Mouse (Mus musculus) lung, adult 2 months (tissue): ENCODE data around the gene Lsr. TPM values are rescaled to one million over a fixed set of nuclear protein-coding genes. Genes with fewer than 3 reads are reported as not detected.

Experiments used
- DNase-seq: peaks from one replicate; pipeline ENCODE4 v3.0.0; 2022
- H3K4me1 ChIP-seq: fragments of 200-500 bp; 2 replicates; pipeline ENCODE4 v1.6.1; 2011; ENCODE audit warnings: low read length; ENCODE audit not compliant: control insufficient read depth, insufficient read depth
- H3K4me3 ChIP-seq: fragments of 200-500 bp; replicated peaks from 2 replicates; pipeline ENCODE3; 2011; ENCODE audit warnings: low read depth, mild to moderate bottlenecking, control low read depth, low read length; ENCODE audit errors: extremely low read depth
- CTCF ChIP-seq: fragments of 200-500 bp; IDR thresholded peaks from 2 replicates; pipeline ENCODE4 v1.5.1; 2011; ENCODE audit warnings: mild to moderate bottlenecking, low read length, control low read depth; ENCODE audit not compliant: insufficient read depth
- POLR2A ChIP-seq: fragments of 200-500 bp; IDR thresholded peaks from 2 replicates; pipeline ENCODE4 v1.6.1; 2011; ENCODE audit warnings: low read depth, mild to moderate bottlenecking, control low read depth, low read length, borderline replicate concordance; ENCODE audit errors: extremely low read depth
- WGBS: fragments of 180-500 bp; shearing (Covaris S2); methylation state at CpG from one replicate; pipeline ENCODE4 v1.1.7; 2018; 5-methylcytosine and 5-hydroxymethylcytosine counted together
- polyA plus RNA-seq: library from polyadenylated mRNA; depleted of rRNA; stranded (reverse); fragments of >200 nt; gene quantifications from 2 replicates; pipeline ENCODE4 v1.2.3, GENCODE M21; 2012; rRNA removed

The Lsr gene
- polyA plus RNA-seq, result 93.0 and 116 TPM in 2 replicates

GRCm38 (mm10) chr7:30973251-30973500 is at the start of gene Lsr:
Lsr (minus strand) TSS chr7:30973464.
- 1% methylated on average over 19 of the region's 19 CpGs for WGBS
- DNase-seq, result no peak
- no peaks in the 10 kb centered on the region for H3K4me1 ChIP-seq
- peak within 1 kb of the TSS; percentile 74 for H3K4me3 ChIP-seq
- no peak for TF ChIP-seq CTCF
- 0 out of 2 replicates have a peak, but pooled peaks have one; percentile 52 for TF ChIP-seq POLR2A

- H3K4me3 ChIP-seq, result no peak overlapping the region
- TF ChIP-seq CTCF (no peak), POLR2A (no peak)
- WGBS, result 36% methylated on average over 10 of the region's 10 CpGs
- no peak for DNase-seq
- no peaks in the 10 kb centered on the region for H3K4me1 ChIP-seq
Observed at GRCm38 (mm10) chr7:31017104-31017901, 44.0 kb upstream of the Lsr start.

- WGBS, result 69% methylated on average over 5 of the region's 5 CpGs
- H3K4me1 ChIP-seq, result peaks cover 4% of the 10 kb centered on the region; the same call in 1 of the 2 replicates
- no peak for DNase-seq
- H3K4me3 ChIP-seq, result no peak overlapping the region
- TF ChIP-seq POLR2A (no peak), CTCF (no peak)
Observed at GRCm38 (mm10) chr7:31012971-31013370, 39.7 kb upstream of the Lsr start.

DNA sequence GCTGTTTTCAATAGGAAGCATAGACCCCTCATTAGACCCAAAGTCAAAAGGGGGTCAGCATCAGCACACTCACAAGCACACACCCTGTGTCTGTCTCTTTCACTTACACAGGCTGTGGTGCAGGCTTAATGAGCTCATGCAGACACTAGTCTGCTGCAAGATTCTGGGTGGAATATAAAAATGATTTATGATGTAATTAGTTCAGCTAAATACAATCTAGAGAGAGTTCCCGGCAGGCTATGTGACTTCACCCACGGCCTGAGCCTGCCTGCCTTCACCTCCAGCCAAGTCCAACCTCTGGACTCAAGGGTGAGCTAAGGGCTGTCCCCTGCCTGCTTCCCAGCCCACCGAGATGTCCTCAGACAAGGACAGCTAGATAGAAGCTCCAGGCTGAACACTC is 35.6 kb upstream of the Lsr start:
- no peak for DNase-seq
- H3K4me3 ChIP-seq, result no peak overlapping the region
- 33% methylated on average over 3 of the region's 3 CpGs for WGBS
- no peak for TF ChIP-seq POLR2A
- TF ChIP-seq CTCF, result no peak
- H3K4me1 ChIP-seq, result peaks cover 4% of the 10 kb centered on the region; the same call in 1 of the 2 replicates

GRCm38 (mm10) chr7:31008175-31008574 is 34.9 kb upstream of the Lsr start:
- no peak for DNase-seq
- TF ChIP-seq POLR2A (no peak), CTCF (no peak)
- WGBS, result 59% methylated on average over 1 of the region's 1 CpGs

DNA sequence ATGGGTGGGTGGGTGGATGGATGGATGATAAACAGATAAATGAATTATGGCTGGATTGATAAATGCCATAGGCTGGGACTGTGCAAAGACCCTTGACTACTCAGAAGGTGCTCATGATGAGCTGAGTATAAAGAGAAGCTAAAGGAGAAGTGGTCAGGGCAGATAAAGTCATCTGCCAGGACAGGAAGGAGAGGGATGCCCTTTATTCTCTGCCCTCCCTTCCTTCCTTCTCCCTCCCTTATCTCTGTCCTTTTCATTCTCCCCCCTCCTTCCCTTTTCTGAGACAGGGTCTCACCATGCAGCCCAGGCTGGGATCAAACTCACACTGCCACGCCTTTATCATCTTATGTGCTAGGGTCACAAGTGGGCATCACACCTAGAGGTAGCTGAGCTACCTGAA is 34.5 kb upstream of the Lsr start:
- H3K4me3 ChIP-seq, result no peak overlapping the region
- 82% methylated on average over 1 of the region's 1 CpGs for WGBS
- H3K4me1 ChIP-seq, result peaks cover 4% of the 10 kb centered on the region; the same call in 1 of the 2 replicates
- no peak for TF ChIP-seq POLR2A
- no peak for TF ChIP-seq CTCF
- no peak for DNase-seq

More at GRCm38 (mm10) chr7:31008175-31008574, 34.9 kb upstream of the Lsr start:
- H3K4me3 ChIP-seq, result no peak overlapping the region
- peaks cover 4% of the 10 kb centered on the region; the same call in 1 of the 2 replicates for H3K4me1 ChIP-seq

DNA sequence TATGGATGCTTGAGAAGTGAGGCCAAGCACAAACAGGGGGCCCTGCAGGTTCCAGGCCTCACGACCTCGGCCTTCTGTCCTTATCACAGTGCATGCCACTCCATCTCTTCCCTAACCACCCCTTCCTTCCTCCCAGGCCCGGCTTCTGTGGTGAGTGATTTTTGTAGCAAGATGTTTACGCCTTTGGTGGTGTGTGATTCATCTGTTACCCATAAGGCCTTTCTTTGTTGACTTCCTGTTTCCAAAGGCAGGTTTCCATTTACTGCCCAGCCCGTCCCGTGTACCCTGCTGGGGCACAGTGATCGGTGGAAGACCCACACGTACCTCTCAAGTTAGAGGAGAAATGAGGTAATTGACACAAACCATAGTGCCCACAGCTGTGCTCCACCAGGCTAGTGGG is 29.4 kb upstream of the Lsr start:
- H3K4me3 ChIP-seq, result no peak overlapping the region
- peaks cover 14% of the 10 kb centered on the region for H3K4me1 ChIP-seq
- 32% methylated on average over 8 of the region's 8 CpGs for WGBS
- no peak for TF ChIP-seq CTCF
- TF ChIP-seq POLR2A, result peak; percentile 70; the same call in 1 of the 2 replicates
- peak; percentile 20 for DNase-seq

DNA sequence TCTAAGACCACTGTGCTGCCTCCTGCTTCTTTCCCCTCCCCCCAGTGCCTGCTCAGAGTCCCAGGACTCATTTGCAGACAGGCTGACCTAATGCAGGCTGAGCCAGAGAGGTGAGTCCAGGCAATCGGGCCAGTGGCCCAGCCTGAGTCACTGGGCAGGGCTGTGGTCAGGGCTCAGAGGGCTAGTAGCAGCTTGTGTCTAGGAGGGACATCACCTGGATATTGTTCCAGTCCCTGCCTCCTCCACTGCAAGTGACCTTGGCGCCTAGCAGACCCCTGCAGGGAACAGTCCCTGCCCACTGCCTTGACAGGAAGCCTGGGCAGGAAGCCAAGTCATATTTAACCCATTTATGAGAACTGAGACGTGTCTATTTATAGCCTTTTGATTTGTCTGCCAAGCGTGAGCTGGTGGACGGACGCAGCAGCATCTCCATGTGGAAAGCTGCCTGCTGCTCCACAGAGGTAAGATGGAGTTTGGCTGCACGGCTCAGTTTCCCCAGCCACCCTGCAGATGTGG is 27.3 kb upstream of the Lsr start:
- TF ChIP-seq CTCF, result no peak
- no peak for TF ChIP-seq POLR2A
- peak overlapping the region; percentile 25 for H3K4me3 ChIP-seq
- peak; percentile 24 for DNase-seq
- peaks cover 14% of the 10 kb centered on the region for H3K4me1 ChIP-seq
- 2% methylated on average over 7 of the region's 7 CpGs for WGBS

- no peak for TF ChIP-seq CTCF
- no peak for TF ChIP-seq POLR2A
- Histone ChIP-seq H3K4me3 (no peak overlapping the region), H3K4me1 (peaks cover 8% of the 10 kb centered on the region)
- WGBS, result 95% methylated on average over 2 of the region's 2 CpGs
- no peak for DNase-seq
Observed at GRCm38 (mm10) chr7:30996491-30996890, 23.2 kb upstream of the Lsr start.

GRCm38 (mm10) chr7:30993986-30994385 is 20.7 kb upstream of the Lsr start:
- no peak for TF ChIP-seq POLR2A
- TF ChIP-seq CTCF, result no peak
- DNase-seq, result no peak
- Histone ChIP-seq H3K4me1 (no peaks in the 10 kb centered on the region), H3K4me3 (no peak overlapping the region)
- WGBS, result 82% methylated on average over 5 of the region's 5 CpGs
